Mouse (Mus musculus) ES-Bruce4 (cell line): ENCODE data around the gene Paics. TPM values are rescaled to one million over a fixed set of nuclear protein-coding genes. Genes with fewer than 3 reads are reported as not detected.
"Not testable (repeated sequence)": the region's sequence is repeated elsewhere in the genome, so short reads cannot be mapped to it uniquely, and the experiment has no call there.

Source experiments
- H3K27ac ChIP-seq: 2 replicates; pipeline ENCODE4 v1.5.1; 2012; ENCODE audit warnings: low read length, inconsistent platforms; ENCODE audit not compliant: insufficient read depth
- H3K27me3 ChIP-seq: 2 replicates; pipeline ENCODE4 v1.6.1; 2012; ENCODE audit warnings: mild to moderate bottlenecking, low read length, inconsistent platforms; ENCODE audit not compliant: control insufficient read depth, poor library complexity, insufficient read depth, severe bottlenecking
- H3K36me3 ChIP-seq: 2 replicates; pipeline ENCODE4 v1.6.1; 2012; ENCODE audit warnings: inconsistent platforms, mild to moderate bottlenecking, low read length, moderate library complexity; ENCODE audit not compliant: control insufficient read depth, poor library complexity, insufficient read depth, severe bottlenecking
- H3K4me1 ChIP-seq: one replicate; pipeline ENCODE4 v1.8.1; 2011; ENCODE audit warnings: low read length; ENCODE audit not compliant: control insufficient read depth, insufficient read depth
- H3K4me3 ChIP-seq: 2 replicates; pipeline ENCODE4 v1.5.1; 2011; ENCODE audit warnings: low read depth, mild to moderate bottlenecking, low read length
- H3K9ac ChIP-seq: 2 replicates; pipeline ENCODE4 v1.6.1; 2012; ENCODE audit warnings: low read depth, mild to moderate bottlenecking, inconsistent platforms; ENCODE audit not compliant: poor library complexity, severe bottlenecking
- H3K9me3 ChIP-seq: replicated peaks from 2 replicates; pipeline ENCODE4 v1.6.1; 2012; ENCODE audit warnings: mild to moderate bottlenecking, low read length, inconsistent platforms; ENCODE audit not compliant: control insufficient read depth, poor library complexity, insufficient read depth, severe bottlenecking
- CTCF ChIP-seq: IDR thresholded peaks from one replicate; pipeline ENCODE4 v1.8.1; 2011; ENCODE audit warnings: low read depth, low read length
- EP300 ChIP-seq: IDR thresholded peaks from 2 replicates; pipeline ENCODE4 v1.6.1; 2011; ENCODE audit warnings: low read depth, low read length; ENCODE audit not compliant: insufficient read depth
- POLR2A ChIP-seq: IDR thresholded peaks from one replicate; pipeline ENCODE4 v1.8.1; 2011; ENCODE audit warnings: low read length; ENCODE audit not compliant: insufficient read depth
- polyA plus RNA-seq: library from polyadenylated mRNA; stranded (reverse); fragments of >200 nt; gene quantifications from 2 replicates; pipeline ENCODE4 v1.2.4, GENCODE M21; 2011; ENCODE audit warnings: low read depth; ENCODE audit not compliant: missing spikeins, insufficient read depth, insufficient read length

The Paics gene
- polyA plus RNA-seq, 1 experiment: 648 TPM

DNA sequence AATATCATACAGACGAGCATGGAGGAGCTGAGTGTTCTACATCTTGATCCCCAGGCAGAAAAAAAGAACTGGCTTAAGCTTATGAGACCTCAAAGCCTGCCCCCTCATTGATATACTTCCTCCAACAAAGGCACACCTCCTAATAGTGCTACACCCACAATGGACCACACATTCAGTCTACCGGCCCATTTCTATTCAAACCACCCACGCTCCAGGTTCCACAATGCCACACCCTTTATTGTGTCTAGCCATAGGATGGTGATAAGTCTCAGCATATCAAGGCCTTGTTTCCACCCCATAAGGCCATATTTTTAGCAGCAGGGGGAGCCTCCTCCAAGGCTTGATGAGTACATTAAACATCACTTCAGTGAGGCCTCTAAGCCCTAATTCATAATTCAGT, 40.3 kb upstream of the Paics start:
- Histone ChIP-seq H3K27ac (peak overlapping the region; percentile 85), H3K4me3 (no peak overlapping the region), H3K9me3 (no peaks in the 10 kb centered on the region), H3K36me3 (peaks cover 20% of the 10 kb centered on the region), H3K27me3 (no peaks in the 10 kb centered on the region), H3K4me1 (peaks cover 1% of the 10 kb centered on the region), H3K9ac (no peak overlapping the region)
- no peak for TF ChIP-seq CTCF

GRCm38 (mm10) chr5:76912522-76912921, 38.6 kb upstream of the Paics start:
- peaks cover 30% of the 10 kb centered on the region for H3K36me3 ChIP-seq
- not testable (repeated sequence) for H3K4me3 ChIP-seq, H3K9ac ChIP-seq, H3K4me1 ChIP-seq, H3K9me3 ChIP-seq, H3K27me3 ChIP-seq
- H3K27ac ChIP-seq: peak overlapping the region; percentile 61

- H3K9ac ChIP-seq: no peak overlapping the region
- no peaks in the 10 kb centered on the region for H3K27me3 ChIP-seq
- H3K4me3 ChIP-seq: no peak overlapping the region
- peaks cover 67% of the 10 kb centered on the region for H3K36me3 ChIP-seq
- no peaks in the 10 kb centered on the region for H3K4me1 ChIP-seq
- H3K27ac ChIP-seq: no peak overlapping the region
- H3K9me3 ChIP-seq: no peaks in the 10 kb centered on the region
- no peak for TF ChIP-seq EP300
- TF ChIP-seq POLR2A: no peak
- no peak for TF ChIP-seq CTCF
Observed at GRCm38 (mm10) chr5:76922833-76923232, 28.3 kb upstream of the Paics start.

DNA sequence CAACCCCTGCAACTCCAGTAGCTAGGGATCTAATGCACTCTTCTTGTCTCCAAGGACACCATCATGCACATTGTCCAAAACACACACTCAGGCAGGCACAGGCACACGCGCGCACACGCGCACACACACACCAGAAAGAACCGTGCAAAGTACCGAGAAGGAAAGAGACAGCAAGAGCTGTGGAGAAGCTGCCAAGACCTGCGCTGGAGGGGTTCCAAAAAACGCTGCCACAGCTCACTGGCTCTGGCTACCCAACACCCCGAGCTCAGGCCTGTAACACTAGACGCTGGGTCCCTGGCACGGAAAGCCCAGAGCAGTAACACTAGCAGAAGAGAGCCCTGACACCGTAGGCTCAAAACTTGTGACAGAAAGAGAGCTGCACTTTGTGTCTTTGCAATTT, 27.7 kb upstream of the Paics start:
- Histone ChIP-seq H3K4me1 (no peaks in the 10 kb centered on the region), H3K27me3 (no peaks in the 10 kb centered on the region), H3K9ac (no peak overlapping the region), H3K27ac (no peak overlapping the region), H3K9me3 (no peaks in the 10 kb centered on the region), H3K4me3 (no peak overlapping the region), H3K36me3 (peaks cover 66% of the 10 kb centered on the region)
- TF ChIP-seq EP300 (no peak), CTCF (no peak), POLR2A (no peak)

DNA sequence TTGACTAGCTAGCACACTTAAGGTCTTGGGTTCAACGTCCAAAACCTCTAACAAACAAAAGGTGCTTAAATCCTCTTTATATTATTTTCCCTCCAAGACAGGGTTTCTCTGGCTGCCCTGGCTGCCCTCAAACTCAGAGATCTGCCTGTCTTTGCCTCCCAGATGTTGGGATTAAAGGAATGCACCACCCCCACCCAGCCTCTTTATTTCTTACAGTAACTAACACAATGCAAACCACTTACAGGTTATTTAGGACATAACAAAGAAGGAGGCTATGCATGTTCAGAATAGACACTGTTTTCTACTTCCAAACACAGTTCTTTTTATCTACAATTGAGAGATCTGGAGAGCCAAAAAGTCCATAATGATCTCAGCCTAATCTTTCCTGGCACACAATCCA, 26.8 kb upstream of the Paics start:
- TF ChIP-seq EP300: no peak
- no peak for TF ChIP-seq POLR2A
- no peak for TF ChIP-seq CTCF
- H3K9ac ChIP-seq: no peak overlapping the region
- no peaks in the 10 kb centered on the region for H3K4me1 ChIP-seq
- no peak overlapping the region for H3K4me3 ChIP-seq
- no peak overlapping the region for H3K27ac ChIP-seq
- no peaks in the 10 kb centered on the region for H3K9me3 ChIP-seq
- H3K27me3 ChIP-seq: no peaks in the 10 kb centered on the region
- peaks cover 59% of the 10 kb centered on the region for H3K36me3 ChIP-seq

DNA sequence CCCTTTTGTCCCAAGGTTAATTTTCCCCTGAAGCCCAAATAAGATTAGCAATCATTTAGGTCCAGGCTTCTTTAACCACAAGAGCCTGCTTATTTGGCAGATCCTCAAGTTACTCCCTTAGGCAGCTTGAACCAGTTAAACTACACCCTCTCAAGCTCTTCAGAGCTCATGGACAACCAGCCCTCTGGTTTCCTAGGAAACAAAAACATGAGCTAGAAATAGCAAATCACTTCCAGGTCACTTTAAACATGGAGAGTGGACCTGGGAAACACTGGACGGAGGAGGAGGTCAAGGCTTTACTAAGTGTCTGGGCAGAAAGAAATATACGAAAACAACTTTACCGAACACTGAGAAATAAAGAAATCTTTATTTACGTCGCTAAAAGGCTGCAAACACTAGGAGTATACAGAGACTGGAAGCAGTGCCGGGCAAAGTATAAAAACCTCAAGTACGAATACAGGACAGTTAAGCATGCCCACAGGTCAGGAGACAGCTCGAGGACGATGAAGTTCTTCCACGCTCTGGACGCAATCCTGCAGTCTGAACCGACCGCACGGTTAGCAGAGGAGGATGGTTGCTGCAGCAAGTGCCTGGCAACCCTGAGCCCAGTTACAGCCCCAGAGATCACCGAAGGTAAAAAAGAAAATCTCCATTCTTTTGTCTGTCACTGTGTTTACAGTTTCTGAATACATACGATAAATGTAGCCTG, 22.8 kb upstream of the Paics start:
- TF ChIP-seq POLR2A (no peak), EP300 (no peak), CTCF (no peak)
- Histone ChIP-seq H3K36me3 (peaks cover 28% of the 10 kb centered on the region), H3K27ac (no peak overlapping the region)

More for the DNA sequence above, 22.8 kb upstream of the Paics start:
- no peaks in the 10 kb centered on the region for H3K4me1 ChIP-seq
- no peak overlapping the region for H3K9ac ChIP-seq
- H3K27me3 ChIP-seq: no peaks in the 10 kb centered on the region
- no peak overlapping the region for H3K4me3 ChIP-seq
- H3K9me3 ChIP-seq: no peaks in the 10 kb centered on the region
